Mouse (Mus musculus) neural tube, embryonic 12.5 days (tissue): Measurements from ENCODE around the gene Gnai2. TPM values are rescaled to one million over a fixed set of nuclear protein-coding genes. Genes with fewer than 3 reads are reported as not detected.
"Not testable (repeated sequence)": the region's sequence is repeated elsewhere in the genome, so short reads cannot be mapped to it uniquely, and the experiment has no call there.

Experiments used
- ATAC-seq: fragments of 200-750 bp; cut with Nextera tagmentation; 2 replicates; pipeline ENCODE4 v1.8.0; 2017; ENCODE audit warnings: low read depth, mild to moderate bottlenecking, moderate TSS enrichment, moderate library complexity; ENCODE audit not compliant: low FRiP score
- H3K27ac ChIP-seq: fragments of 300-500 bp; sonication (generic); 2 replicates; pipeline ENCODE4 v1.5.1; 2016
- H3K27me3 ChIP-seq: fragments of 300-500 bp; sonication (generic); replicated peaks from 2 replicates; pipeline ENCODE4 v1.6.1; 2016; ENCODE audit warnings: mild to moderate bottlenecking
- H3K36me3 ChIP-seq: fragments of 300-500 bp; sonication (generic); 2 replicates; pipeline ENCODE4 v1.6.1; 2016; ENCODE audit warnings: mild to moderate bottlenecking
- H3K4me1 ChIP-seq: fragments of 300-500 bp; sonication (generic); 2 replicates; pipeline ENCODE4 v1.6.1; 2016
- H3K4me2 ChIP-seq: fragments of 300-500 bp; sonication (generic); replicated peaks from 2 replicates; pipeline ENCODE4 v1.6.1; 2016; ENCODE audit warnings: mild to moderate bottlenecking
- H3K4me3 ChIP-seq: fragments of 300-500 bp; sonication (generic); 2 replicates; pipeline ENCODE4 v1.5.1; 2016
- H3K9ac ChIP-seq: fragments of 300-500 bp; sonication (generic); 2 replicates; pipeline ENCODE4 v1.6.1; 2016; ENCODE audit warnings: mild to moderate bottlenecking
- H3K9me3 ChIP-seq: fragments of 300-500 bp; sonication (generic); 2 replicates; pipeline ENCODE4 v1.6.1; 2016; ENCODE audit warnings: mild to moderate bottlenecking
- WGBS: fragments of 180-500 bp; shearing (Covaris S2); methylation state at CpG from one replicate; pipeline ENCODE4 v1.1.7; 2016; 5-methylcytosine and 5-hydroxymethylcytosine counted together
- polyA plus RNA-seq: library from polyadenylated mRNA; unstranded; fragments of >200 nt; fragmentation: Nextera tagmentation; extraction: Ambion mirVana; gene quantifications from 2 replicates; pipeline ENCODE4 v1.2.1, GENCODE M21; 2016

Gnai2 gene
- polyA plus RNA-seq, 1 experiment from 2014 or later: 488 TPM

DNA sequence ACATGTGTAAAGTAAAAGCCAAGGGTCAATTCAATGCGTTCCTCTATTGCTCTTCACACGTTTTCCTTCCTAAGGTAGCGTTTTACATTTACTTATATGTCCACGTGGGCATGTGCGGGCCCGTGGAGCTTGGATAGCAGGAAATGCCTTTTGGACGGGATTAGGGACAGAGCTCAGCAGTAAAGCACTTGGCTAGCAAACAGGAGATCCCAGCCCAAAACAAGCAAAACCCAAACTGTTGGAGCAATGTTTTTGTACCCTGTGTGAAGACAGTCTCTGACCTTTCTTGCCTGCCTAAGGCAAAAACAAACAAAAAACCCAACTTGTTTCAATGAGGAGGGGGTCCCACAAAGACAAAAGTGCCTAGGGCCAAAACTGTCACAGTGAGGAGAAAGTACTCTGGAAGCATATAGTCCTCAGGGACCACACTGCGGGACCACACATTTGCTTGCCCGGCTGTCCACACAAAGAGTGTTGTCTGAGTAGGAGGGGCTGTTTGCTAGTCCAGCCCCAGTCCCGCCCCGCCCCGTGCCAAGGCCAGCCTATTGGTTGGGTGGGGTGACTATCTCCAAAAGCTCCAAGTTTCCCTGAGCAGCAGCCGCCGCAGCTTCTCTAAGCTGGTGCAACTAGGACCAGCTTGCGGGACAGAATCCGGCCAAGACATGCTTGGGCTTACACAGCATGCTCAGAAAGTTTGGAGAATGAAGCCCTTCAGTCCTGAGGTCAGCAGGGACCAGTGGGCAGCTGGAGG lies 58.6 kb downstream of the Gnai2 start, which contains the start of gene Hyal1:
Hyal1 (plus strand) TSS at position 571 of the 751 bp plus-strand sequence.
- H3K36me3 ChIP-seq: peaks cover 32% of the 10 kb centered on the region
- H3K9me3 ChIP-seq: no peaks in the 10 kb centered on the region
- peak within 1 kb of the TSS; percentile 54 for H3K4me2 ChIP-seq
- H3K27ac ChIP-seq: no peak within 1 kb of the TSS
- peak within 1 kb of the TSS; percentile 16 for H3K4me3 ChIP-seq
- peak; percentile 51; the same call in 1 of the 2 replicates for ATAC-seq
- WGBS: 29% methylated on average over 16 of the region's 16 CpGs
- H3K9ac ChIP-seq: peak within 1 kb of the TSS; percentile 34; the same call in 1 of the 2 replicates
- H3K4me1 ChIP-seq: peaks cover 42% of the 10 kb centered on the region
- H3K27me3 ChIP-seq: no peaks in the 10 kb centered on the region

DNA sequence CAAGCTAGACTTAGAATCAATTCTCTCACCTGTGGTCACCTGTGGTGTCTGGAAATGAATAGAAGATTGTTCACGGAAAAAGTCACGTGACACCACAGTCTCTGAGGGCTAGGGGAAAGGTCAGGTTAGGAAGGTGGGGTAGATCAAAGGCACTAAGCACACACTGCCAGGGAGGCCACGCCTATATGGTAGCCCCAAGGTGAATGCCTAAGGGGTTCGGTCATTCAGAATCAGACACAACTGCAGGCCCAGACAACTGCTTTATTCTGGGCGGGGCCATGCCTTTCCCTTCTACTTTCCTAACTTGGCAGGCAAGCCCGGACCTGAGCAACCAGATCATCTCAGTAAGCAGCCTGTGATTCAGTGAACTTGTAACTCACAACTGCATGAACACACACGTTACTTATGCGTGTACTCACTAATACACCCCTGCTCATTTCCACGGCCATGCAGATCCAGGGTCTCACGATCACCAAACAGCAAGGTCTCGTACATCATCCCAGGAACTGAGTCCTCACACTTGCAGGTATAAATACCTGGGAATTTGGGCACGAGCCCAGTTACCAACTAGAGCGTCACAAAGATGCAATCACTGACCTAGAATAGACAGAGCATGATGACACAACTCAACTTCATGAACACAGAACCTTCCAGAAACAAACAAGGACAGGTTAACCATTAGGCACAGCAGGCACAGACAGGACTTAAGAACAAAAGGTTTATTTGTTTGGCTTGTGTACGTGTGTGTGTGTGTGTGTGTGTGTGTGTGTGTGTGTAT lies 59.4 kb downstream of the Gnai2 start:
- no peaks in the 10 kb centered on the region for H3K27me3 ChIP-seq

DNA sequence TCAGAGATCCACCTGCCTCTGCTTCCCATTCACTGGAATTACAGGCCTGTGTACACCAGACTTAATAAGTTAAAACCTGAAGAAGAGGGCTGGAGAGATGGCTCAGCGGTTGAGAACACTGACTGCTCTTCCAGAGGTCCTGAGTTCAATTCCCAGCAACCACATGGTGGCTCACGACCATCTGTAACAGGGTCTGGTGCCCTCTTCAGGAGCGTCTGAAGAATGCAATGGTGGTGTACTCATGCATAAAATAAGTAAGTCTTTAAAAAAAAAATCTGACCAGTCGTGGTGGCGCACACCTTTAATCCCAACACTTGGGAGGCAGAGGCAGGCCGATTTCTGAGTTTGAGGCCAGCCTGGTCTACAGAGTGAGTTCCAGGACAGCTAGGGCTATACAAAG lies 61.4 kb downstream of the Gnai2 start:
- H3K4me1 ChIP-seq: peaks cover 47% of the 10 kb centered on the region
- peaks cover 46% of the 10 kb centered on the region for H3K36me3 ChIP-seq
- 82% methylated on average over 6 of the region's 6 CpGs for WGBS
- not testable (repeated sequence) for ATAC-seq, H3K9ac ChIP-seq, H3K27ac ChIP-seq, H3K4me3 ChIP-seq, H3K9me3 ChIP-seq, H3K4me2 ChIP-seq, H3K27me3 ChIP-seq

More for the DNA sequence above, 59.4 kb downstream of the Gnai2 start:
- WGBS: 90% methylated on average over 14 of the region's 14 CpGs
- Histone ChIP-seq H3K4me3 (no peak overlapping the region), H3K36me3 (peaks cover 40% of the 10 kb centered on the region), H3K4me2 (no peak overlapping the region), H3K9me3 (no peaks in the 10 kb centered on the region), H3K27ac (no peak overlapping the region), H3K4me1 (peaks cover 44% of the 10 kb centered on the region), H3K9ac (no peak overlapping the region)
- no peak for ATAC-seq

DNA sequence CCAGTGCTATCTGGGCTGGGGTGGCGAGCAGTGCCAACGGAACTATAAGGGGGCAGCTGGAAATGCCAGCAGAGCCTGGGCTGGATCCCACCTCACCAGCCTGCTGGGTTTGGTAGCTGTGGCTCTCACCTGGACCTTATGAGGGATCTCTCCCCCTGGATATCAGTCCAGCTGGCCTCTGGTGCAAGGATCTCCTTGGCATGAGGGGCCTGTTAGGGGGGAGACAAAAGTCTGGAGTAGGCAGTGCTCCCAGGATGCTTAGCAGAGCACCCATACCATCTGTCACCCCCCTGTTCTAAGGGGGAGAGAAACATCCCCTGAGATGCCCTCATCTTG lies 62.9 kb downstream of the Gnai2 start:
- Histone ChIP-seq H3K27me3 (no peaks in the 10 kb centered on the region), H3K9ac (no peak overlapping the region), H3K9me3 (no peaks in the 10 kb centered on the region), H3K4me1 (peaks cover 55% of the 10 kb centered on the region), H3K36me3 (peaks cover 46% of the 10 kb centered on the region), H3K4me2 (0 out of 2 replicates have a peak overlapping the region, but pooled peaks have one; percentile 24), H3K4me3 (no peak overlapping the region), H3K27ac (no peak overlapping the region)
- ATAC-seq: no peak
- WGBS: 100% methylated on average over 2 of the region's 2 CpGs

DNA sequence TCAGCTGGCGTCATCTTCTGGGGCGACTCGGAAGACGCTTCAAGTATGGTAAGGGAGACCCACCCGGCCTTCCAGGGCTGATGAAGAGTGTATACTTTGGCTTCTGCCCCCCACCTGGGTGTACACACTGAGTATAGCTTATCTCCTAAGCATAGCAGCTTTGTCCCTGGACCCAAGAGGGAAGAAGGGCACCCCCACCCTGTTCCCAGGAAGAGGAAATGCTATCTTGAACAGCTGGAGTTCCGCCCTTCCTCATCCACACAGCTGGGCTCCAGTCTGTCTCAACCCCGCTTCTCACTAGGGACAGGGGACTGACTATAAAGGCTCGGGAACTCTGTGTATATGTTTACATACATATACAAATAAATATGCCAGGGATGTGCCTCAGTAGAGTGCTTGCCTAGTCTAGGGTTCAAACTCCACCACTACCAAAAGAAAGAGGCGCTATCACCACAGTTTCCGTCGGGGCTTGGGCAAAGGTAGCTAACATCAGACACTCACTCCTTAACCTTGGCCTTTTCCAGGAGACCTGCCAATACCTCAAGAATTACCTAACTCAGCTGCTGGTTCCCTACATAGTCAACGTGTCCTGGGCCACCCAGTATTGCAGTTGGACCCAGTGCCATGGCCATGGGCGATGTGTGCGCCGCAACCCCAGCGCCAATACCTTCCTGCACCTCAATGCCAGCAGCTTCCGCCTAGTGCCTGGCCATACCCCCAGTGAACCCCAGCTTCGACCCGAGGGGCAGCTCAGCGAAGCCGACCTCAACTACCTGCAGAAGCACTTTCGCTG lies 63.4 kb downstream of the Gnai2 start:
- no peak overlapping the region for H3K4me3 ChIP-seq
- no peaks in the 10 kb centered on the region for H3K27me3 ChIP-seq
- peak overlapping the region; percentile 90 for H3K4me2 ChIP-seq
- no peak overlapping the region for H3K9ac ChIP-seq
- ATAC-seq: no peak
- H3K9me3 ChIP-seq: no peaks in the 10 kb centered on the region
- H3K36me3 ChIP-seq: peaks cover 46% of the 10 kb centered on the region
- H3K27ac ChIP-seq: no peak overlapping the region
- peaks cover 53% of the 10 kb centered on the region for H3K4me1 ChIP-seq
- WGBS: 95% methylated on average over 22 of the region's 22 CpGs

DNA sequence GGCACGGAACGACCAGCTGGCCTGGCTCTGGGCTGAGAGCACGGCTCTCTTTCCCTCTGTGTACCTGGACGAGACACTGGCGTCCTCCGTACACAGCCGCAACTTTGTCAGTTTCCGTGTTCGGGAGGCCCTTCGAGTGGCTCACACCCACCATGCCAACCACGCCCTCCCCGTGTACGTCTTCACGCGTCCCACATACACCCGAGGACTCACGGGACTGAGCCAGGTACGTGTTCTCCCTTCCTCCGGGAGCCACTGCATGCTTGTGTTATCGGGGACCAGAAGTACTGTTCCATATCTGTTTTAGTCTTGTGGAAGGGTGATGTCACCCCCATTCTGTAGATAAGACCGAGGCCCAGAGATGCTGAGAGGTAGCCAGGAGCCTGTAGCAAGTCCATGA lies 64.3 kb downstream of the Gnai2 start:
- Histone ChIP-seq H3K36me3 (peaks cover 46% of the 10 kb centered on the region), H3K9me3 (no peaks in the 10 kb centered on the region), H3K27ac (no peak overlapping the region), H3K9ac (no peak overlapping the region), H3K4me1 (peaks cover 45% of the 10 kb centered on the region), H3K4me3 (peak overlapping the region; percentile 60; the same call in 1 of the 2 replicates), H3K4me2 (peak overlapping the region; percentile 90), H3K27me3 (no peaks in the 10 kb centered on the region)
- WGBS: 96% methylated on average over 21 of the region's 21 CpGs
- no peak for ATAC-seq

DNA sequence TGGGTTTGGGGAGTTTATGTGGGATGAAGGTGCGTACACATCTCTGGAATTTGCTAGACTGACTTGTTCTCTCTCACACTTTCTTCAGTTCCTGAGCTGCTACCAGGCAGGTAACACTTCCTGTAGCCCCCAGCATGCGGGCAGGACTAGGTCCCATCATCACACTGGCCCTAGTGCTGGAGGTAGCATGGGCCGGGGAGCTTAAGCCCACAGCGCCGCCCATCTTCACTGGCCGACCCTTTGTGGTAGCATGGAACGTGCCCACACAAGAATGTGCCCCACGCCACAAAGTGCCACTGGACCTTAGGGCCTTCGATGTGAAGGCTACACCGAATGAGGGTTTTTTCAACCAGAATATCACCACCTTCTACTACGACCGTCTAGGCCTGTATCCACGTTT lies 65.2 kb downstream of the Gnai2 start:
- WGBS: 59% methylated on average over 13 of the region's 13 CpGs
- H3K4me2 ChIP-seq: peak overlapping the region; percentile 90
- H3K36me3 ChIP-seq: peaks cover 53% of the 10 kb centered on the region
- H3K9ac ChIP-seq: peak overlapping the region; percentile 72
- H3K4me1 ChIP-seq: peaks cover 45% of the 10 kb centered on the region
- no peaks in the 10 kb centered on the region for H3K27me3 ChIP-seq
- H3K27ac ChIP-seq: no peak overlapping the region
- no peak for ATAC-seq
- H3K9me3 ChIP-seq: no peaks in the 10 kb centered on the region
- H3K4me3 ChIP-seq: peak overlapping the region; percentile 60

DNA sequence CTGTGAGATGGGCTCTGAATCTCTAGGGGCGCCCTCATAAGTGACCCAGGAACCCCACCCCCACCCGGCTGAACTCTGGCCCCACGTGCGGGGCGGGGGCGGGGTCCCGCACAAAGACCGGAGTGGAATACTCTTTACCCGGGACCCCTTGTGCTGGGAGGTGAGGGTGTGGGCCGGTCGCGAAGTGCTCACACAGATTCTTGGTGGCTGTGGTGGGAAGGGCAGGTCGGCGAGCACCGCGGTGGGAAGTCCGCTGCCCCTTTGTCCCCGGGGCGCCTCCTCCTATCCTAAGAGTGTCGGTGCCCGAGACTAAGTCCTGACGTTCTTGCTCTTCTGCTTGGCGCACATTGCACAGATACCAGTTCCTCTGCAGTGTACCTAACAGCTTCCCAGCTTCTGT lies 65.9 kb downstream of the Gnai2 start:
- H3K36me3 ChIP-seq: peaks cover 49% of the 10 kb centered on the region

DNA sequence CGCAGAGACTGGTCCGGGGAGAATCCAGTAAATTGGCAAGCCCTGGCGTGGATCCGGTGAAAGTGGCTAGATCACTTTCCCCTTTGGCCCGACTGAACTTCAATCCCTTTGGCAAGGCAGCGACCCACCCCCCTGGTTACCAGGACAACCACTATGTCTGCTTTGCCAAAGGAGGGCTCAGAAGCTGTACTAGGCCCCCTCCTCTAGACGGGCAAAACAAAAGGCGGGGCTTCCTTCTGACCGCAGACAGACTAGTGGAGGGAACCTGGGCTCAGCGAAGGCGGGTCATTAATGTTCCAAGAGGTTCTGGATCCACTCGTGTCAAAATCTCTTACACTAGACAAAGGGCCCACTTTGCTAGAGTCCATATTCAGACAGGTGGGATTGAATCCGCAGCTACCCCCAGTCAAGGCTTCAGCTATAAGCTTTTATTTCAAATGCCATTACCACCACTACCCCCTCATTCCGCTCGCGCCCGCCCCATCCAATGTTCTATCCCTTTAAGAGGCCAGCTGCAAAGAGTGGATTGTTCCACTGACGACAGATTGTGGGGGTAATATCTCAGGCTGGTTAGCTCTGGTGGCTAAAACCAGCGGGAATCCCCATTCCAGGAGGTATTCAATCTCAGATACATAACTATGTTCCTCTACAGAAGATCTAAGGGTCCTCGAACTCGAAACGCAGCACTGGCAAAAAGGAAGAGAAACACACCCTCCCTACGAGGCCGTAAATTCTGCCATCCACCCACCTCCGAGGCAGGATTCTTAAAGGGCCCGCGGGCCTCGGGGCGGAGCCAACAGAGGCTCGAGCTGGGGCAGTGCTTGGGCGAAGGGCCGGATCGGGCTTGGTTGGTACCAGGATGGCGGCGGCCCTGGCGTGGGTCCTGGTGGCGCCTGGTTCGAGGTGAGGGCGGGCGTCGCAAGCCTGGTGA lies 66.6 kb downstream of the Gnai2 start:
- peaks cover 44% of the 10 kb centered on the region for H3K36me3 ChIP-seq
- H3K4me1 ChIP-seq: peaks cover 53% of the 10 kb centered on the region
- under 1% methylated on average over 41 of the region's 41 CpGs for WGBS
- peak overlapping the region; percentile 90 for H3K4me2 ChIP-seq
- H3K4me3 ChIP-seq: peak overlapping the region; percentile 60
- H3K9me3 ChIP-seq: no peaks in the 10 kb centered on the region
- H3K9ac ChIP-seq: peak overlapping the region; percentile 72
- peak; percentile 88 for ATAC-seq
- no peaks in the 10 kb centered on the region for H3K27me3 ChIP-seq
- H3K27ac ChIP-seq: peak overlapping the region; percentile 51

More for the DNA sequence above, 65.9 kb downstream of the Gnai2 start:
- Histone ChIP-seq H3K27me3 (no peaks in the 10 kb centered on the region), H3K4me3 (peak overlapping the region; percentile 60), H3K27ac (peak overlapping the region; percentile 51; the same call in 1 of the 2 replicates), H3K4me1 (peaks cover 46% of the 10 kb centered on the region), H3K9me3 (no peaks in the 10 kb centered on the region), H3K4me2 (peak overlapping the region; percentile 90), H3K9ac (peak overlapping the region; percentile 72)
- ATAC-seq: peak; percentile 46
- under 1% methylated on average over 23 of the region's 23 CpGs for WGBS

DNA sequence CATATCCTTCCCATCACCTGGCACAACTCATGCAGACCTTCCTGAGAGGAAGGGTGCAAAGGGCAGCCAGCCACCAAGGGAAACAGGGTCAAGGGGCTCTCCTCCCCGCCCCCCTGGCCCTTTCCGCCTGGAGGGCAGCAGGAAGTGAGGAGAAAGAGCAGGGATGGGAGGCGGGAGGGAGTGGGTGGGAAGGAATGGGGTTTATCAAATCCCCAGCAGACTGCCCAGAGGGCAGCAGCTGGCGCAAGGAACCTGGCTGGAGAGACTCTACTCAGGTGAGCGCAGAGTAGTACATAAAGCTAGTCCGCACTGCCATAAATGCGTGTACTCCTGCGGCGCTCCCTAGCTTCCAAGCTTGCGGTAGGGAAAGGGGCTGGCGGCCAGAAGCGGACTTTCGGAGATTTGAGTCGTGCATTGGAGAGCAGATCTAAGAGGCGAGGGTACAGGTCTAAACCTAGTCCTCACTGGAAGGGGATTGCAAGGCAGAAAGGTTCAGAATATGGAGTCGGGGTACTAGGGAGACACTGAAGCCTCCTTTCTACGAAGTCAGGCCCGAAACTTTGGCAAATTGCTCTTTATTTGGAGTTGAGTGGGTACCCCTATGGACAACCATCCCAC lies 67.4 kb downstream of the Gnai2 start, which contains the start of gene Hyal2:
Hyal2 (plus strand) TSS at position 244 of the 618 bp plus-strand sequence.
- H3K9me3 ChIP-seq: no peaks in the 10 kb centered on the region
- 6% methylated on average over 18 of the region's 18 CpGs for WGBS
- ATAC-seq: no peak
- peak within 1 kb of the TSS; percentile 90 for H3K4me2 ChIP-seq
- H3K27ac ChIP-seq: peak within 1 kb of the TSS; percentile 51
- H3K36me3 ChIP-seq: peaks cover 37% of the 10 kb centered on the region
- H3K27me3 ChIP-seq: no peaks in the 10 kb centered on the region
- H3K4me1 ChIP-seq: peaks cover 57% of the 10 kb centered on the region
- peak within 1 kb of the TSS; percentile 60 for H3K4me3 ChIP-seq
- peak within 1 kb of the TSS; percentile 72 for H3K9ac ChIP-seq

DNA sequence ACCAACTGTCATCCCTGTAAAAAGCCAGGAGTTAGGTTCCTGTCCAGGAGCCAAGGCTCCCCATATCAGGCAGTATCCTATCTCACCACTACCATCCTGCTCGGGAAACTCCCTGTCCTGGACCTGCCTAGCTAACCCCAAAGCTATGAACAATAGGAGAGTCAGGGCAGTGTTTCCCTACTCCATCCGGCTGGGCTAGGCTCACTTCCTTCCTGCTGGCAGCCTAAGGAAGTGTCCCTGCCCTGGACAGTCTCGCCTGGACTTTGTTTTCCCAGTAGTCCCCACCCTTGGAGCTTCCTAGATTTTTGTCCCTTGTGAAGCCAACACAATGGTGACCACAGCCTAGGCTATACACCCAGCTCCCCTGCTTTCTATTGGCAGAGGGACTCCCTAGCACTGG lies 68.3 kb downstream of the Gnai2 start:
- no peak overlapping the region for H3K27ac ChIP-seq
- H3K4me3 ChIP-seq: no peak overlapping the region
- WGBS: 69% methylated on average over 3 of the region's 3 CpGs
- no peaks in the 10 kb centered on the region for H3K27me3 ChIP-seq
- H3K4me1 ChIP-seq: peaks cover 53% of the 10 kb centered on the region
- peak overlapping the region; percentile 90 for H3K4me2 ChIP-seq
- H3K9me3 ChIP-seq: no peaks in the 10 kb centered on the region
- peaks cover 33% of the 10 kb centered on the region for H3K36me3 ChIP-seq
- no peak overlapping the region for H3K9ac ChIP-seq
- ATAC-seq: no peak
